In the genomic region with DNA sequence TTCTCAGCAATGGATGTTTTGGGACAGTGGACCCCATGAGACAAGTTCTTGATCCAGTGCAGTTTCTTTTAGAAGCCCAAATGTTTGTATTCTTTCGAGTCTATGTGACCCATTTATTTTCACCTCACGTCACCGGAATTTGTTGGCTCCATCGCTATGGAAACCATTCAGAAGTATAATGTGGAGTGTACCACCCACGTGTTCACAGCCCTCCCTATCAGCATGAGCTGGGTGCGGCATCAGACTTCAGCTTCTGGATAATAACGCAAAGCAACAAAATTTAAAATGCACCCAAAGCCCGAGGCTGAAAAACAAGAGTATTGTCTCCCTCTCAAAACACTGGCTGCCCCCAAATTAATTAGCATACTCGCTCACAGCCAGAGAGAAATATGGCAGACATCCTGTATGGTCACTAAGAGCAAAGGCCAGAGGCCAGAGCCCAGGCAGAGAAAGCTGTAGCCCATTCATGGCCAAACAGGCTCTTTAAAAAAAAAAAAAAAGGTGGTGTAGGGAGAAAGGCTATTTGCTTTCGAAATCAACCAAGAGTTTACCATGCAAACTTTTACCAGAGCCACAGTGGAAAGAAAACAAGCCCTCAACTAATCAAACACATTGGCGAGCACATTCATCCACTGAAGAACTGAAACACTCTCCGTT, we compare ENCODE assay signal across 9 mouse cellular contexts. TPM values are rescaled to one million over a fixed set of nuclear protein-coding genes. Genes with fewer than 3 reads are reported as not detected.
DNase-seq lines count a peak whose midpoint lies in the region; ATAC-seq lines count a peak whose summit lies in the region.
"Had no signal": no experiment of that assay in that cellular context is flagged by ENCODE, and none has a peak within 500 bp of the region (broad histone marks: within the 10 kb centered on the region; RNA-seq: fewer than 3 reads in every experiment).

No protein-coding gene starts in this region.

- no peak overlapping the region for H3K9ac ChIP-seq in hindbrain, embryonic 12.5 days
- no peak overlapping the region for H3K9ac ChIP-seq in neural tube, embryonic 15.5 days (replicated peaks)
- no peak overlapping the region for H3K9ac ChIP-seq in intestine, embryonic 16.5 days (ENCODE audit: low read depth, low read length)
- H3K9ac ChIP-seq: embryonic facial prominence, embryonic 13.5 days had no signal

- no peaks in the 10 kb centered on the region for H3K36me3 ChIP-seq in hindbrain, embryonic 12.5 days
- no peaks in the 10 kb centered on the region for H3K36me3 ChIP-seq in neural tube, embryonic 15.5 days
- no peaks in the 10 kb centered on the region for H3K36me3 ChIP-seq in intestine, embryonic 16.5 days (ENCODE audit: control insufficient read depth, insufficient read depth, low read length)
- H3K36me3 ChIP-seq: embryonic facial prominence, embryonic 13.5 days had no signal

- peak; percentile 61 for DNase-seq in embryo, embryonic 11 days
- DNase-seq in left cerebral cortex, postnatal 36 days (ENCODE audit: low spot score in 2 of 2), result peak; percentile 22 to 37
- DNase-seq in kidney, postnatal 36 days, result no peak
- no peak for DNase-seq in lung, postnatal 4 days
- no peak for DNase-seq in kidney, postnatal 10 days

- H3K27ac ChIP-seq in hindbrain, embryonic 12.5 days, result no peak overlapping the region
- no peak overlapping the region for H3K27ac ChIP-seq in neural tube, embryonic 15.5 days (replicated peaks)
- no peak overlapping the region for H3K27ac ChIP-seq in intestine, embryonic 16.5 days (ENCODE audit: low read length)
- H3K27ac ChIP-seq: embryonic facial prominence, embryonic 13.5 days had no signal

- peak; percentile 64 for ATAC-seq in hindbrain, embryonic 12.5 days (ENCODE audit: low FRiP score)
- peak; percentile 82 for ATAC-seq in neural tube, embryonic 15.5 days (ENCODE audit: low FRiP score)
- no peak for ATAC-seq in intestine, embryonic 16.5 days

- peak overlapping the region; percentile 21 for H3K4me2 ChIP-seq in hindbrain, embryonic 12.5 days (replicated peaks)
- peak overlapping the region; percentile 38 for H3K4me2 ChIP-seq in neural tube, embryonic 15.5 days
- H3K4me2 ChIP-seq in intestine, embryonic 16.5 days (ENCODE audit: low read depth, low read length), result no peak overlapping the region
- H3K4me2 ChIP-seq: embryonic facial prominence, embryonic 13.5 days had no signal

- H3K9me3 ChIP-seq in hindbrain, embryonic 12.5 days (replicated peaks), result no peaks in the 10 kb centered on the region
- H3K9me3 ChIP-seq in neural tube, embryonic 15.5 days (replicated peaks), result no peaks in the 10 kb centered on the region
- no peaks in the 10 kb centered on the region for H3K9me3 ChIP-seq in intestine, embryonic 16.5 days (ENCODE audit: control insufficient read depth, low read length)
- H3K9me3 ChIP-seq: embryonic facial prominence, embryonic 13.5 days had no signal

- no peaks in the 10 kb centered on the region for H3K27me3 ChIP-seq in hindbrain, embryonic 12.5 days
- no peaks in the 10 kb centered on the region for H3K27me3 ChIP-seq in neural tube, embryonic 15.5 days (replicated peaks)
- H3K27me3 ChIP-seq in intestine, embryonic 16.5 days (replicated peaks; ENCODE audit: control insufficient read depth, insufficient read depth, low read length), result no peaks in the 10 kb centered on the region
- H3K27me3 ChIP-seq: embryonic facial prominence, embryonic 13.5 days had no signal

- peaks cover 21% of the 10 kb centered on the region for H3K4me1 ChIP-seq in hindbrain, embryonic 12.5 days
- H3K4me1 ChIP-seq in neural tube, embryonic 15.5 days, result peaks cover 9% of the 10 kb centered on the region
- H3K4me1 ChIP-seq in intestine, embryonic 16.5 days (ENCODE audit: control insufficient read depth, insufficient read depth, low read length), result no peaks in the 10 kb centered on the region
- H3K4me1 ChIP-seq: embryonic facial prominence, embryonic 13.5 days had no signal

- H3K4me3 ChIP-seq in hindbrain, embryonic 12.5 days, result no peak overlapping the region
- H3K4me3 ChIP-seq in neural tube, embryonic 15.5 days (replicated peaks), result no peak overlapping the region
- H3K4me3 ChIP-seq in intestine, embryonic 16.5 days (ENCODE audit: low read length), result no peak overlapping the region
- H3K4me3 ChIP-seq: embryonic facial prominence, embryonic 13.5 days had no signal

- 36% methylated on average over 12 of the region's 12 CpGs for WGBS in hindbrain, embryonic 12.5 days
- WGBS in neural tube, embryonic 15.5 days, result 19% methylated on average over 12 of the region's 12 CpGs
- WGBS in intestine, embryonic 16.5 days, result 62% methylated on average over 12 of the region's 12 CpGs

- intact Hi-C loops in left cerebral cortex, postnatal 36 days (cut with DNase I), result no loop called here

RNA-seq across cellular contexts. Expression of a gene that starts 18.1 kb away (rescaled TPM):
- polyA plus RNA-seq in hindbrain, embryonic 12.5 days (2016; fragmentation: Nextera tagmentation; extraction: Ambion mirVana), result 19.9 and 21.2 TPM in 2 replicates
- 10 to 100 TPM; 22.3 to 23.1 TPM for total RNA-seq in left cerebral cortex, postnatal 36 days (2021)
- 5.0 and 5.2 TPM in 2 replicates for polyA plus RNA-seq in neural tube, embryonic 15.5 days (2015; fragmentation: Nextera tagmentation; extraction: Ambion mirVana)
- 0.75 and 1.3 TPM in 2 replicates for polyA plus RNA-seq in intestine, embryonic 16.5 days (2015; fragmentation: Nextera tagmentation; extraction: Ambion mirVana)

Comparison
In these comparisons a context has a peak if more than half of its experiments do, and no peak if none do; other contexts are left out.
1. DNase-seq: peak in embryo, embryonic 11 days (single experiment) and left cerebral cortex, postnatal 36 days (2 of 2); none in kidney, postnatal 36 days (0 of 2), lung, postnatal 4 days (0 of 2) and kidney, postnatal 10 days (single experiment).